22 mouse cellular contexts compared by ENCODE assay signal in genomic region chr5:139243384-139243783, GRCm38 (mm10). TPM values are rescaled to one million over a fixed set of nuclear protein-coding genes. Genes with fewer than 3 reads are reported as not detected.
DNase-seq lines count a peak whose midpoint lies in the region; ATAC-seq lines count a peak whose summit lies in the region.
"Had no signal": no experiment of that assay in that cellular context is flagged by ENCODE, and none has a peak within 500 bp of the region (broad histone marks: within the 10 kb centered on the region; RNA-seq: fewer than 3 reads in every experiment).

No protein-coding gene starts in this region.

- H3K9ac ChIP-seq in heart, embryonic 12.5 days, result no peak overlapping the region
- H3K9ac ChIP-seq: hindbrain, embryonic 13.5 days; neural tube, embryonic 13.5 days had no signal

- no peak overlapping the region for H3K4me2 ChIP-seq in heart, embryonic 12.5 days
- H3K4me2 ChIP-seq: hindbrain, embryonic 13.5 days; neural tube, embryonic 13.5 days had no signal

- ATAC-seq in heart, embryonic 12.5 days (ENCODE audit: insufficient number of reproducible peaks, low FRiP score), result no peak
- ATAC-seq: forebrain, embryonic 16.5 days; lung, postnatal 0 days had no signal

- intact Hi-C loops in left cerebral cortex, postnatal 4 days (cut with DNase I), result no loop called here
- intact Hi-C loops in left cerebral cortex, postnatal 36 days (cut with DNase I), result no loop called here

- no peak overlapping the region for H3K4me3 ChIP-seq in heart, embryonic 12.5 days
- H3K4me3 ChIP-seq: hindbrain, embryonic 13.5 days; neural tube, embryonic 13.5 days had no signal

- whole genome bisulfite sequencing in heart, embryonic 12.5 days, result 57% methylated on average over 1 of the region's 1 CpGs

- 0 out of 2 replicates have a peak overlapping the region, but pooled peaks have one; percentile 28 for H3K27ac ChIP-seq in heart, embryonic 12.5 days (ENCODE audit: poor library complexity, severe bottlenecking)
- H3K27ac ChIP-seq: hindbrain, embryonic 13.5 days; neural tube, embryonic 13.5 days; stomach, postnatal 0 days had no signal

- peaks cover 31% of the 10 kb centered on the region for H3K4me1 ChIP-seq in heart, embryonic 12.5 days (replicated peaks)
- H3K4me1 ChIP-seq: hindbrain, embryonic 13.5 days; neural tube, embryonic 13.5 days had no signal

- no peak for DNase-seq in heart, adult 11 months
- peak; percentile 11 for DNase-seq in left cerebral cortex, postnatal 4 days
- DNase-seq in left cerebral cortex, postnatal 36 days (ENCODE audit: low spot score in 2 of 2), result no peak
- DNase-seq in retina, postnatal 1 day, result peak; percentile 86
- no peak for DNase-seq in retina, embryonic 14.5 days (ENCODE audit: low spot score)
- no peak for DNase-seq in cerebellum, adult 11 months
- DNase-seq in spleen, adult 12 weeks (ENCODE audit: low spot score), result no peak
- DNase-seq: adrenal gland, postnatal 25 days; cerebellum, adult 2 months; cerebellum, postnatal 36 days; gastrocnemius, postnatal 25 days; heart, postnatal 10 days; kidney, adult 9 months; kidney, postnatal 25 days; right cerebral cortex, postnatal 25 days had no signal

- H3K27me3 ChIP-seq in heart, embryonic 12.5 days (replicated peaks), result no peaks in the 10 kb centered on the region
- H3K27me3 ChIP-seq: CH12.LX; hindbrain, embryonic 13.5 days; neural tube, embryonic 13.5 days had no signal

- H3K36me3 ChIP-seq in heart, embryonic 12.5 days, result peaks cover 93% of the 10 kb centered on the region

- no peaks in the 10 kb centered on the region for H3K9me3 ChIP-seq in heart, embryonic 12.5 days (replicated peaks)
- H3K9me3 ChIP-seq: hindbrain, embryonic 13.5 days; neural tube, embryonic 13.5 days had no signal

RNA-seq across cellular contexts. Expression of gene Get4, which starts 8.7 kb away (rescaled TPM):
- 151 and 158 TPM in 2 replicates for polyA plus RNA-seq in heart, embryonic 12.5 days (2016; fragmentation: Nextera tagmentation; extraction: Ambion mirVana)
- total RNA-seq in left cerebral cortex, postnatal 4 days (2021), result 10 to 100 TPM; 54.8 to 59.8 TPM
- total RNA-seq in left cerebral cortex, postnatal 36 days (2021), result 10 to 100 TPM; 51.5 to 52.9 TPM

RNA-seq across cellular contexts. Expression of gene Sun1, which starts 42.9 kb away (rescaled TPM):
- 41.8 and 42.4 TPM in 2 replicates for polyA plus RNA-seq in heart, embryonic 12.5 days (2016; fragmentation: Nextera tagmentation; extraction: Ambion mirVana)
- total RNA-seq in left cerebral cortex, postnatal 4 days (2021), result 10 to 100 TPM; 77.1 to 81.6 TPM
- 100 to 1,000 TPM; 136 to 141 TPM for total RNA-seq in left cerebral cortex, postnatal 36 days (2021)

Comparison
In these comparisons a context has a peak if more than half of its experiments do, and no peak if none do; other contexts are left out.
1. DNase-seq: peak in left cerebral cortex, postnatal 4 days (single experiment) and retina, postnatal 1 day (single experiment); none in heart, adult 11 months (single experiment), left cerebral cortex, postnatal 36 days (0 of 2), retina, embryonic 14.5 days (single experiment), cerebellum, adult 11 months (single experiment) and spleen, adult 12 weeks (single experiment).